Mouse (Mus musculus): Measurements from ENCODE around the gene D630036H23Rik. TPM values are rescaled to one million over a fixed set of nuclear protein-coding genes. Genes with fewer than 3 reads are reported as not detected.

D630036H23Rik gene
- total RNA-seq, 2 experiments from 2014 or later = 1.4 to 1.9 TPM

DNA sequence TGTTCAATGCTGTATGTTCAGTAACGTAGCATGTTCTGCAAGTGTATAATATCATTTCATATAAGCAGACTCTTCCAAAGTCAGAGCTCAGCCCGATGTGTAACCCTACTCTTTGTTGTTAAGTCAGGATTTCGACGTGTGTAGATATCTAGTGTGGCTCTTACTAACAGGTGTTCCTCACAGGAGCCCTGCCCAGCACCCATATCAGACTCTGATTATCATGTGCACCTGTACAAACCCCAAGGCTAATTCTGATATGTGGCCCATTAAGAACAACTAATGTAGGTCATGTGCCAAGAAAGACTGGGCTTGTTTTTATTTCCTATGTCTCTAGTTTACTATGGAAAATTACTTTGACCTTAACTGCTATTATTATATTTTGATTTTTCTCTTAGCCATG, 18.0 kb downstream of the D630036H23Rik start:
- no peak for TF ChIP-seq CTCF (IDR thresholded peaks at IDR 0.05)
- Histone ChIP-seq H3K4me3 (no peak overlapping the region), H3K27ac (no peak overlapping the region)
- DNase-seq (ENCODE audit: extremely low spot score in 1 of 2, low spot score in 2 of 2) = no peak
- intact Hi-C loops (cut with DNase I) = no loop called here

DNA sequence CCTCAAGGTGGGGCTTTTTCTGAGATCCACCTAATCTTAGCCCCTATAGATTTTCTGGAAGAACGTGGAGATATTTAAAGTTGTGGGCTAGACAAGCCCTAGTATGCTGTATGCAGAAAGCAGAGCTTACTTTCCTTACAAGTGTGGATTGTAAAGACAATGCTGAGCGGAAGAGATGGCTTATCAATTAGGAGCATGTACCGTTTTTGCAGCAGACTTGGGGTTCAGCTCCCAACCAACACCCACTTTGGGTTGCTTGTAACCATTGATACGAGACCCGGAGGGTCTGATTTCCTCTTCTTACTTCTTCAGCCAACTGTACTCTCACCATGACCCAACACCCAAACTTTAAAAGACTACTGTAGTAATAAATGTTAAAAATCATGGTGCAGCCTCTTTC, 21.3 kb downstream of the D630036H23Rik start:
- Histone ChIP-seq H3K27ac (no peak overlapping the region), H3K4me3 (no peak overlapping the region)
- no peak for DNase-seq (ENCODE audit: extremely low spot score in 1 of 2, low spot score in 2 of 2)
- intact Hi-C loops (cut with DNase I) = no loop called here
- no peak for TF ChIP-seq CTCF (IDR thresholded peaks at IDR 0.05)

DNA sequence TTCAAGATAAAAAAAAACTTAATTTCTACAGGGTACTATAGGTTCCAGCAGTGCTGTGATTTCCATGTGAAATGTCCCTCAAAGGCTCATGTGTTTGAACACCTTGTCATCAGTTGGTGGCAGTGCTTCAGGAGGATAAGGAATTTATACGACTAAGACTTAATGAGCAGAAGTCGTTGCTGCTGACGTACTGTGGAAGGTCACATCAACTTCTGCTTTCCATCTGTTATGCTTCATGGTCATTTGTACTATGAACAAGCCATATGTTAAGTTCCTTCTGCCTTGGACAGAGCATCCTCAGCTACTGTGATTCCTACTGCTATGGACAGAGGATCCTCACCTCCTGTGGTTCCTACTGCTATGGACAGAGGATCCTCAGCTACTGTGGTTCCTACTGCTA, 21.9 kb downstream of the D630036H23Rik start:
- intact Hi-C loops (cut with DNase I) = no loop called here
- Histone ChIP-seq H3K4me3 (no peak overlapping the region), H3K27ac (no peak overlapping the region)
- no peak for TF ChIP-seq CTCF (IDR thresholded peaks at IDR 0.05)
- no peak for DNase-seq (ENCODE audit: extremely low spot score in 1 of 2, low spot score in 2 of 2)

DNA sequence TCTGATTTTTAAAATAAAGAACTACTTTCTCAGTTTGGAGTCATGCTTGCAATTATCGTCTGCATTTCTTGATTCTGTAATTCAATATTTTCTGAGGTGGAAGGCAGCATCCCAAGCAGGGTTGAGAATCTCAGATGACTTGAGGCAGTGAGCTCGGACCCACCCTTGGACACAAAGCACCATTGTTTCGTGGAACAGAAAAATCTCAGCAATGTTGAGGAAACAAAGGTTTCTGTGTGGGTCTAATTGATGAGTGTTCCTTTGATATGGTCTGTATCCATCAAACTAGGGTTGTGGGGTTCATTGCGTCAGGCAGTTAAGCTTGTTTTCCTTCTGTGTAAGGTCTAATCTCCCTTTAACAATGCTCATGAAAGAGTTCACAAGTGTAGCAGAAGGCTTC, 37.9 kb downstream of the D630036H23Rik start:
- intact Hi-C loops (cut with DNase I) = no loop called here
- no peak for TF ChIP-seq CTCF (IDR thresholded peaks at IDR 0.05)
- Histone ChIP-seq H3K27ac (no peak overlapping the region), H3K4me3 (no peak overlapping the region)
- no peak for DNase-seq (ENCODE audit: extremely low spot score in 1 of 2, low spot score in 2 of 2)

DNA sequence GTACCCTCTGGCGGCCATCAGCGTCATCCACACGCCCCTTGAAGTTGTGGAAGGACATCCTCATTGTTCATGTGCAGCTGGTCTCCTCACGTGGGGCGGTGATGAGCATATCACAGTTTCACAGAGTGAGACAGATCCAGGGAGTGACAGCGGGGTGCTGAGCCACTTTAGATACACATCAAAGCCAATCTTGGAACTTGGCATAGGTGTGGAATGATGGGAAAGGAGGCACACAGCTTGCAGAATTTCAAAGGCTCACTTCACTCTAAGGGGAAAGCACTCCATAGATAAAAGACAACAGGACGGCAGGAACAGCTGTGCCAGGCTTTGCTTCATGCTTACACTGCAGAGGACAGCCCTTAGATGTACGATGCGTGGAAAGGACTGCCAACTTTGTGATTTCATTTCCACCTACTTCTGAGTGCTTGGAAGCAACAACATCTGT, 48.1 kb downstream of the D630036H23Rik start:
- intact Hi-C loops (cut with DNase I) = no loop called here
- TF ChIP-seq CTCF (IDR thresholded peaks at IDR 0.05) = no peak
- DNase-seq (ENCODE audit: extremely low spot score in 1 of 2, low spot score in 2 of 2) = no peak
- Histone ChIP-seq H3K4me3 (no peak overlapping the region; the same call in 1 of the 2 replicates), H3K27ac (no peak overlapping the region)

DNA sequence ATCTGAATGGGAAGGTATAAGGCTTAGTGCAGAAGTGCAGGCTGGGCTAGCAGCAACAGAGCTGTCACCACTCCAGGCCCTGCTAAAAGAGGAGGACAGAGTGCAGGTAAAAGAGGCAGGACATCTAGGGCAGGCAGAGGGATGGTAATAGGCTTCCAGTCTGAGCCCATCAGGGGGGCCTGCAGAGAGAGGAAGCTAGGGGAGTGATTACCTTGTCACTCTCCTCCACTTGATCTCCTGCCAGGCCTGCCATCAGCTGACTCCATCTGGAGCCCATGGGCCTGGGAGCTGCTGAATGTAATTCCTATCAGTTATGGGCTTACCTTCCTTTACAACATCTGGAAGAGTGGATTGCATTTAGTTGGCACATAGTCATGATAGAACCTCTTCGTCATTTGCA, 49.3 kb downstream of the D630036H23Rik start:
- TF ChIP-seq CTCF (IDR thresholded peaks at IDR 0.05) = no peak
- Histone ChIP-seq H3K27ac (no peak overlapping the region), H3K4me3 (no peak overlapping the region)
- DNase-seq (ENCODE audit: extremely low spot score in 1 of 2, low spot score in 2 of 2) = no peak
- intact Hi-C loops (cut with DNase I) = no loop called here

Other genes starting within 250 kb of the D630036H23Rik start
- gene Ankmy2, start 225.1 kb downstream of the D630036H23Rik start, total RNA-seq (2021) = 10 to 100 TPM; 51.9 to 53.7 TPM
- gene Bzw2, start 224.1 kb downstream of the D630036H23Rik start, total RNA-seq (2021) = 10 to 100 TPM; 45.3 to 47.2 TPM
- not detected for gene Lrrc72, start 128.8 kb downstream of the D630036H23Rik start, total RNA-seq (2021)
- 1 to 10 TPM; 2.0 to 2.9 TPM for gene Sostdc1, start 68.0 kb downstream of the D630036H23Rik start, total RNA-seq (2021)
- gene Ispd, start 731 bp downstream of the D630036H23Rik start, total RNA-seq (2021) = 10 to 100 TPM; 10.8 to 10.9 TPM

Data from left cerebral cortex, adult 2 months (tissue).